Mouse (Mus musculus) hindbrain, embryonic 13.5 days (tissue): ENCODE data around the gene A830031A19Rik. TPM values are rescaled to one million over a fixed set of nuclear protein-coding genes. Genes with fewer than 3 reads are reported as not detected.
A peak's percentile ranks its signal among the peaks of the same experiment; 100 is the strongest.

Experiments used
- ATAC-seq: fragments of 200-750 bp; cut with Nextera tagmentation; 2 replicates; pipeline ENCODE4 v1.8.0; 2017; ENCODE audit warnings: moderate TSS enrichment; ENCODE audit not compliant: low FRiP score
- H3K27ac ChIP-seq: fragments of 300-500 bp; sonication (generic); 2 replicates; pipeline ENCODE4 v1.5.1; 2015; ENCODE audit warnings: inconsistent platforms, mild to moderate bottlenecking, moderate library complexity
- H3K27me3 ChIP-seq: fragments of 300-500 bp; sonication (generic); 2 replicates; pipeline ENCODE4 v1.6.1; 2015; ENCODE audit warnings: mild to moderate bottlenecking, inconsistent platforms
- H3K36me3 ChIP-seq: fragments of 300-500 bp; sonication (generic); 2 replicates; pipeline ENCODE4 v1.6.1; 2015; ENCODE audit warnings: mild to moderate bottlenecking, inconsistent platforms
- H3K4me1 ChIP-seq: fragments of 300-500 bp; sonication (generic); replicated peaks from 2 replicates; pipeline ENCODE4 v1.6.1; 2015; ENCODE audit warnings: inconsistent platforms
- H3K4me2 ChIP-seq: fragments of 300-500 bp; sonication (generic); 2 replicates; pipeline ENCODE4 v1.6.1; 2015; ENCODE audit warnings: inconsistent platforms, mild to moderate bottlenecking, moderate library complexity
- H3K4me3 ChIP-seq: fragments of 300-500 bp; sonication (generic); 2 replicates; pipeline ENCODE4 v1.5.1; 2015; ENCODE audit warnings: mild to moderate bottlenecking, inconsistent platforms
- H3K9ac ChIP-seq: fragments of 300-500 bp; sonication (generic); 2 replicates; pipeline ENCODE4 v1.6.1; 2015; ENCODE audit warnings: mild to moderate bottlenecking, inconsistent platforms
- H3K9me3 ChIP-seq: fragments of 300-500 bp; sonication (generic); 2 replicates; pipeline ENCODE4 v1.6.1; 2016; ENCODE audit warnings: inconsistent platforms
- WGBS: fragments of 180-500 bp; shearing (Covaris S2); methylation state at CpG from one replicate; pipeline ENCODE4 v1.1.7; 2015; 5-methylcytosine and 5-hydroxymethylcytosine counted together
- polyA plus RNA-seq: library from polyadenylated mRNA; unstranded; fragments of >200 nt; fragmentation: Nextera tagmentation; extraction: Ambion mirVana; gene quantifications from 2 replicates; pipeline ENCODE4 v1.2.1, GENCODE M21; 2015

A830031A19Rik gene
- polyA plus RNA-seq: 0.23 TPM in 1 of 2 replicates, not detected in the other

GRCm38 (mm10) chr11:24074634-24075104 lies at the start of gene A830031A19Rik:
Gene A830031A19Rik (minus strand): TSS chr11:24075054.
- Histone ChIP-seq H3K9me3 (no peaks in the 10 kb centered on the region), H3K36me3 (no peaks in the 10 kb centered on the region), H3K27ac (peak within 1 kb of the TSS; percentile 100), H3K27me3 (no peaks in the 10 kb centered on the region), H3K9ac (peak within 1 kb of the TSS; percentile 99), H3K4me2 (peak within 1 kb of the TSS; percentile 99), H3K4me3 (peak within 1 kb of the TSS; percentile 86), H3K4me1 (peaks cover 24% of the 10 kb centered on the region)
- WGBS: under 1% methylated on average over 11 of the region's 11 CpGs
- no peak for ATAC-seq

DNA sequence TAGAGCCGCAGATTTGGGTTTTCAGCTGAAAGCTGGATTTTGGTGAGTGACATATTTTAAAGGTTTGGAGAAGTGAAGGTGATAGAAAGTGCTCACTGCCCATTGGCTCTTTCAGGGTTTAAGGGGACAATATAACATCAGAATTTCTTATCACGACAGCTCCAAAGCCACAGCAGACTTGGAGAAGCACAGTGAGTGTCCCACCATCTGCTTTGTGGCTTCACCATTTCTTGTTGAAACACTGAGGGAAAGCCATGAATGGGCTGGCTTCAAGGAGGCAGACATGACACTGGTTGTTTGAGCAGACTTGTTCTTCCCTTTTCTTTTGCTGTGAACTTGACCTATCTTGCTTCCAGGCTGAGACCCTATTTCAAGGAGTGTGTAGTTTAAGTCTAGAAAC lies 49.1 kb upstream of the A830031A19Rik start:
- Histone ChIP-seq H3K36me3 (no peaks in the 10 kb centered on the region), H3K27ac (no peak overlapping the region), H3K9ac (no peak overlapping the region), H3K27me3 (no peaks in the 10 kb centered on the region), H3K4me2 (no peak overlapping the region), H3K9me3 (no peaks in the 10 kb centered on the region), H3K4me3 (no peak overlapping the region), H3K4me1 (peaks cover 74% of the 10 kb centered on the region)
- no peak for ATAC-seq
- 94% methylated on average over 2 of the region's 2 CpGs for WGBS

- H3K4me1 ChIP-seq: peaks cover 82% of the 10 kb centered on the region
- WGBS: 83% methylated on average over 7 of the region's 7 CpGs
- no peaks in the 10 kb centered on the region for H3K36me3 ChIP-seq
- H3K27me3 ChIP-seq: no peaks in the 10 kb centered on the region
- H3K9me3 ChIP-seq: no peaks in the 10 kb centered on the region
- ATAC-seq: no peak
- no peak overlapping the region for H3K4me3 ChIP-seq
- no peak overlapping the region for H3K9ac ChIP-seq
- H3K4me2 ChIP-seq: no peak overlapping the region
- no peak overlapping the region for H3K27ac ChIP-seq
These were observed 48.0 kb upstream of the A830031A19Rik start for GRCm38 (mm10) chr11:24122899-24123298.

DNA sequence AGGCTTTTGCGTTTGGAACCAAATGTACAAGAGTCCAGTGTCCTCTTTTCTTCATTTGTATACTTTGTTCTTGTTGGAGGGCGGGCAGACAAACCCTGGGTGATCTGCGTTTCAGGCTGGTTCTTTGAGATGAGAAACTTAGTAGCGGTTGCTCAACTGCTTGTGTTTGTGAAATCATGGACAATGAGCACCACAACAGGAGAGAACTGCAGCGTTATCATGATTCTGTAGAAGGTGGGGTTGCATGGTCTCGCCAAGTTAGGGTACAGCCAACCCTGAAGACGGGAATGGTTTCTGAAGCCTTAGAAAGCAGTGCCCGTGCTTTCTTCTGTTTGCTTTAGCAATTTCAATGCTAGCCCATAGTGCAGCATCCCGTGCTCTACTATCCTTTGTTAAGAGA lies 46.3 kb upstream of the A830031A19Rik start:
- Histone ChIP-seq H3K9me3 (no peaks in the 10 kb centered on the region), H3K27me3 (no peaks in the 10 kb centered on the region), H3K36me3 (0 out of 2 replicates have a peak, but pooled peaks cover 2% of the 10 kb centered on the region), H3K27ac (peak overlapping the region; percentile 35; the same call in 1 of the 2 replicates), H3K4me2 (no peak overlapping the region), H3K4me1 (peaks cover 82% of the 10 kb centered on the region), H3K9ac (no peak overlapping the region), H3K4me3 (no peak overlapping the region)
- no peak for ATAC-seq
- WGBS: 75% methylated on average over 9 of the region's 9 CpGs

- Histone ChIP-seq H3K4me2 (no peak overlapping the region), H3K4me1 (peaks cover 84% of the 10 kb centered on the region), H3K4me3 (no peak overlapping the region), H3K9ac (no peak overlapping the region), H3K27me3 (no peaks in the 10 kb centered on the region), H3K9me3 (no peaks in the 10 kb centered on the region), H3K27ac (no peak overlapping the region), H3K36me3 (0 out of 2 replicates have a peak, but pooled peaks cover 5% of the 10 kb centered on the region)
- WGBS: 88% methylated on average over 7 of the region's 7 CpGs
- ATAC-seq: no peak
These were observed 41.9 kb upstream of the A830031A19Rik start for GRCm38 (mm10) chr11:24116582-24117318.

GRCm38 (mm10) chr11:24116041-24116440 lies 41.2 kb upstream of the A830031A19Rik start:
- WGBS: 98% methylated on average over 2 of the region's 2 CpGs
- no peak overlapping the region for H3K27ac ChIP-seq
- ATAC-seq: no peak
- H3K9me3 ChIP-seq: no peaks in the 10 kb centered on the region
- no peak overlapping the region for H3K4me2 ChIP-seq
- peaks cover 80% of the 10 kb centered on the region for H3K4me1 ChIP-seq
- H3K36me3 ChIP-seq: 0 out of 2 replicates have a peak, but pooled peaks cover 5% of the 10 kb centered on the region
- no peaks in the 10 kb centered on the region for H3K27me3 ChIP-seq
- no peak overlapping the region for H3K4me3 ChIP-seq
- H3K9ac ChIP-seq: no peak overlapping the region

DNA sequence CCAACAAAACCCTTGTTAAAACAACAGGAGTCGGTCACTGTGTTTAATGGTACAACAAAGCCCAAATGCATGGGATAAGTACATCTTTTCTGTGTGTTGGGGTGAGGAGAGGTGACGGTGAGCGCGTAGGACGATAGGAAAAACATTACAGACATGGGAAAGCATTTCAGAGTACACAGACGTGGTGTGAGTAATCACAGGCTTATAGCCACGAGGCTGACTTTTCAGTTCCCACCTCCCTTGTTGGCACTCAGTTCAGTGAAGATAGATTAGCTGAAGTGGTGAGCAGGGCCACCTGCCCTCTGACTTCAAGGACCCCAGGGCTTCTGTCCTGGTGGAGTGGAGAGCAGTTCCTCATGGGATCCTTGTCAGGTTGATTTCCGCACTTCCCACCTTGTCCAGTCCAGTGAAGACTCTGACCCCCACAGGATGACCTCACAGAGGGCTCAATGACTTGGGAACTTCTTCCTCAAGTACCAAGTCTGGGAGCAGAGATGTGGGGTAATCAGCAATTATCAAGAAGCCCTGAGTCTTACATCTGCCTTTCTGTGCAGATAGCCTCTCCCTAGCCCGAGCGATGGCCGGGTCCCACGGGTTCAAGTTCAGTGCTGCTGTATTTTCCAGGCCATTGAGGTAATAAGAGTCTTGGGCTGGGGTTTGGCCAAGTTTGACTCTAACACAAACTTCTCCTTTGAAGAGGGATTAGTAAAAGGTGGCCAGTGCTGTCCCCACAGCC lies 40.3 kb upstream of the A830031A19Rik start:
- H3K27me3 ChIP-seq: no peaks in the 10 kb centered on the region
- H3K4me1 ChIP-seq: peaks cover 79% of the 10 kb centered on the region
- no peak overlapping the region for H3K27ac ChIP-seq
- H3K4me3 ChIP-seq: no peak overlapping the region
- H3K36me3 ChIP-seq: 0 out of 2 replicates have a peak, but pooled peaks cover 5% of the 10 kb centered on the region
- WGBS: 77% methylated on average over 12 of the region's 12 CpGs
- no peaks in the 10 kb centered on the region for H3K9me3 ChIP-seq
- ATAC-seq: no peak
- no peak overlapping the region for H3K4me2 ChIP-seq
- no peak overlapping the region for H3K9ac ChIP-seq

GRCm38 (mm10) chr11:24111720-24112119 lies 36.9 kb upstream of the A830031A19Rik start:
- H3K27ac ChIP-seq: no peak overlapping the region
- no peak for ATAC-seq
- H3K27me3 ChIP-seq: no peaks in the 10 kb centered on the region
- no peaks in the 10 kb centered on the region for H3K9me3 ChIP-seq
- 45% methylated on average over 6 of the region's 6 CpGs for WGBS
- H3K4me3 ChIP-seq: no peak overlapping the region
- H3K4me1 ChIP-seq: peaks cover 74% of the 10 kb centered on the region
- no peak overlapping the region for H3K4me2 ChIP-seq
- H3K9ac ChIP-seq: no peak overlapping the region
- 0 out of 2 replicates have a peak, but pooled peaks cover 5% of the 10 kb centered on the region for H3K36me3 ChIP-seq

DNA sequence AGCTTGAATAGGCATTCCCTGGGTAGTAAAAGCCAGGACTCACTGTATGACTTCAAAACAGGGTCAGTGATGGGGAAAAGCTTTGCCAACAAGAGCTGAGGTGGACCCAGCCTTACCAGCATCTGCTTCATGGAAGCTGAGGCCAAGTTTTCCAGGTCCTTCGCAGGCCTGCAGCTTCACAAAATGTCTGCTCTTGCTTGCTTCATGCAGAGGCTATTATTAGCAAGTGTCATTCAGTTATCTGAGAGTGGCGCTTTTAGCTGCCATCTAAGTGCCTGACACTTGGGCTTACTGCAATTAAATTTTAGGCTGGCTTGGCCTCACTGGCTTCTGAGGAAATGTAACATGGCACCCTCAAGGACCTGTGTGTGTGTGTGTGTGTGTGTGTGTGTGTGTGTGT lies 35.3 kb upstream of the A830031A19Rik start:
- Histone ChIP-seq H3K36me3 (0 out of 2 replicates have a peak, but pooled peaks cover 3% of the 10 kb centered on the region), H3K27me3 (no peaks in the 10 kb centered on the region), H3K27ac (peak overlapping the region; percentile 44), H3K4me3 (no peak overlapping the region), H3K4me2 (no peak overlapping the region), H3K4me1 (peaks cover 65% of the 10 kb centered on the region), H3K9ac (no peak overlapping the region), H3K9me3 (no peaks in the 10 kb centered on the region)
- ATAC-seq: no peak
- 73% methylated on average over 2 of the region's 2 CpGs for WGBS

DNA sequence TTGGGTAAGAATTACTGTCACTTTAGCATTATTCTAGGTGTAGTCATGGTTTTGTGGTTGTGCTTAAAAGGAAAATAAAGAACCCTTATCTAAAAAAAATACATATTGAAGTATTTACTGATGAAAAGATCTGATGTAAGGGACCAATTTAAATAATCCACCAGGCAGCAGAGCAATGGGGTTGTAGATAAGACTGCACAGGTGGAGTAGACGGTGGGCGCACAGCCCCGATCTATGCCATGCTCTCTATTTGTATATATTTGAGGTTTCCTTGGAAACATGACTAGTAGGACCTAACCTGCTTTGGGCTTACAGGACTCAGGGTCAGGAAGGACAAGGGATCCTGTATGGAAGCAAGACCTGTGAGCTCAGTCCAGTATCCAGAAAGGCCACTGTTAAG lies 34.5 kb upstream of the A830031A19Rik start:
- ATAC-seq: no peak
- peaks cover 62% of the 10 kb centered on the region for H3K4me1 ChIP-seq

GRCm38 (mm10) chr11:24108974-24109373 lies 34.1 kb upstream of the A830031A19Rik start:
- H3K4me3 ChIP-seq: no peak overlapping the region
- H3K4me2 ChIP-seq: no peak overlapping the region
- WGBS: 82% methylated on average over 3 of the region's 3 CpGs
- peaks cover 62% of the 10 kb centered on the region for H3K4me1 ChIP-seq
- no peaks in the 10 kb centered on the region for H3K9me3 ChIP-seq
- H3K9ac ChIP-seq: no peak overlapping the region
- H3K36me3 ChIP-seq: 0 out of 2 replicates have a peak, but pooled peaks cover 3% of the 10 kb centered on the region
- 0 out of 2 replicates have a peak overlapping the region, but pooled peaks have one; percentile 1 for H3K27ac ChIP-seq
- H3K27me3 ChIP-seq: no peaks in the 10 kb centered on the region
- no peak for ATAC-seq

More for the DNA sequence above, 34.5 kb upstream of the A830031A19Rik start:
- Histone ChIP-seq H3K27ac (peak overlapping the region; percentile 44; the same call in 1 of the 2 replicates), H3K9ac (no peak overlapping the region), H3K4me2 (no peak overlapping the region), H3K27me3 (no peaks in the 10 kb centered on the region), H3K36me3 (0 out of 2 replicates have a peak, but pooled peaks cover 3% of the 10 kb centered on the region), H3K9me3 (no peaks in the 10 kb centered on the region), H3K4me3 (no peak overlapping the region)
- 97% methylated on average over 3 of the region's 3 CpGs for WGBS

DNA sequence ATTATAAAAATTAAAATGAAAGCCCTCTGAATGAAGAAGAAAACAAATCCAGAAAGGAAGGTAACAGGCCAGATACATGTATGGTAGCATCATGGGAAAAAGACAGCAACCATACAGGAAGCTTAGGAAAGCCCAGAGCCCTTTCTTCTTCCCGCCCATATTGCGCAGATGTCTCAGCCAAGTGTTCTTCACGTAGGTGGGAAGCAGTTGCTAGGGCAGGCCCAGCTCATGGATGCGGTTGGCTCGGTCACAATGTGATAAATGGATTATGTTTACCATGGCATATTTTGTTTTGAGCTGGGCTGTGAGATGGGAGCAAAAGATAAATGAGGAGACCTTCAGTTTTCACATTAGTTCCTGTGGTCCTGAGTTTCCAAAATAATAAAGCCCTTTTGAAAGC lies 32.6 kb upstream of the A830031A19Rik start:
- 73% methylated on average over 5 of the region's 5 CpGs for WGBS
- ATAC-seq: no peak
- Histone ChIP-seq H3K4me2 (no peak overlapping the region), H3K4me3 (no peak overlapping the region), H3K9me3 (no peaks in the 10 kb centered on the region), H3K4me1 (peaks cover 67% of the 10 kb centered on the region), H3K9ac (no peak overlapping the region), H3K27ac (no peak overlapping the region), H3K36me3 (0 out of 2 replicates have a peak, but pooled peaks cover 3% of the 10 kb centered on the region), H3K27me3 (no peaks in the 10 kb centered on the region)
